Mouse (Mus musculus): ENCODE results near the gene Kcnc3.

The Kcnc3 gene

GRCm38 (mm10) chr7:44623714-44624542 is 33.5 kb downstream of the Kcnc3 start:
- in situ Hi-C loops (cut with MboI; ENCODE audit: unreplicated experiment in 2 of 2) = no loop called here

- in situ Hi-C loops (cut with MboI; ENCODE audit: unreplicated experiment in 2 of 2) = no loop called here
These were observed 34.0 kb downstream of the Kcnc3 start for GRCm38 (mm10) chr7:44624543-44624826.

DNA sequence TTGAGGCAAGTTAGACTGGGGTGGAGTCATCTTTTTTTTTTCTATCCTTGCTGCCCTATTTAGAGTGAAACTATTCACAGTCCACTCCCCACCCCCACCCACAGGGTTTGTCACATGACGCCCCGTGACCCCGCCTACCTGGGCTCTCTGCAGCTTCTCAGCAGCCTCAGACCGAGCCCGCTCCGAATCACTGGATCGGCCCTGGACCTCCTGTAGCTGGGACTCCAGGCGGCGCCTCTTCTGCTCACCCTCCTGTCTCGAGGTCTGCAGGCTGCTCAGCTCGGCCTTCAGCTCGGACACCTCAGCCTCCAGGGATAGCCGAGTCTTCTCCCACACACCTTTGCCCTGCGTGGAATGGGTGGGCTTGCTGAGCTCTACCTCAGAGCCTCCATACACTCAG is 34.4 kb downstream of the Kcnc3 start:
- in situ Hi-C loops (cut with MboI; ENCODE audit: unreplicated experiment in 2 of 2) = loop anchor here in 1 of 2 experiments (25.0 kb wide), 1 partner anchor 738 kb away; the partner anchor contains the start of gene Klk4

DNA sequence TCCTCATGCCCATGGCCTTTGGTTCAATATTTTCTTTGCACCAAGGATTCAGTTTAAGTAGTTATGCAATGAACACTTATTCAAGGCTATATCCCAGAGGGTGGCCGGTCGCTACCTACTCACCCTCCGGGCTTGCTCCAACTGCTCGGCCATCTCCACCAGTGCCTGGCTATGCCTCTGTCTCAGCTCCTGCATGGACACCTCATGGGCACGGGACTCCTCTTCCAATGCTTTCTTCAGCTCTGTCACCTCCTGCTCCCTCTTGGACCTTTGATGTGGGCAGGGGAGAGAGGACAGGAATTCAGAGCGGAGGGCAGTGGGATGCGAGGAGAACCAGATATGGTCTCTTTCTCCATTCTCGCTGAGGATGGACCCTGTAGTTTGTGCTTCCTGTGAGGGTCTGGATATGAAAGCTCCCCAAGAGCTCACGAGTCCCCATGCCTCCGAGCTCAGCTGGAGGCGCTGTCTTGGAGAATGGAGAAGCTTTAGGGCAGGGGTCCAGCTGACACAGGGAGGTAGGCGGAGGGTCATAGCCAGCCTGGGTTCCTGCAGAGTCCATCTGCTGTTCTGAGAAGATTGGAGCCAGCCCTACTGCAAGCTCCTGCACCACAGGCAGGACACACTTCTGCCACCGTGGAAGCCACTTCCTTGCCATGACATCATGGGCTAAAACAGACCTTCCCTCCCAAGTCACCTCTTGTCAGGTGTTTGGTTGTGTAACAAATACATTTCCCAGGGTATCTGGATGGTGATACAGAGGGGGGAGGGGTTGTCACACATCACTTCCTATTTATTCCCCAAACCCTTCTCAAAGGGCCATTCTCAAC is 35.0 kb downstream of the Kcnc3 start:
- in situ Hi-C loops (cut with MboI; ENCODE audit: unreplicated experiment in 2 of 2) = loop anchor here in 1 of 2 experiments (25.0 kb wide), 1 partner anchor 738 kb away; the partner anchor contains the start of gene Klk4

- in situ Hi-C loops (cut with MboI; ENCODE audit: unreplicated experiment in 2 of 2) = loop anchor here in 1 of 2 experiments (25.0 kb wide), 1 partner anchor 739 kb away; the partner anchor contains the start of gene Klk4
These were observed 35.6 kb downstream of the Kcnc3 start for GRCm38 (mm10) chr7:44626068-44626385.

GRCm38 (mm10) chr7:44626966-44627365 is 36.5 kb downstream of the Kcnc3 start:
- in situ Hi-C loops (cut with MboI; ENCODE audit: unreplicated experiment in 2 of 2) = loop anchor here in 1 of 2 experiments (25.0 kb wide), 1 partner anchor 740 kb away; the partner anchor contains the start of gene Klk4

DNA sequence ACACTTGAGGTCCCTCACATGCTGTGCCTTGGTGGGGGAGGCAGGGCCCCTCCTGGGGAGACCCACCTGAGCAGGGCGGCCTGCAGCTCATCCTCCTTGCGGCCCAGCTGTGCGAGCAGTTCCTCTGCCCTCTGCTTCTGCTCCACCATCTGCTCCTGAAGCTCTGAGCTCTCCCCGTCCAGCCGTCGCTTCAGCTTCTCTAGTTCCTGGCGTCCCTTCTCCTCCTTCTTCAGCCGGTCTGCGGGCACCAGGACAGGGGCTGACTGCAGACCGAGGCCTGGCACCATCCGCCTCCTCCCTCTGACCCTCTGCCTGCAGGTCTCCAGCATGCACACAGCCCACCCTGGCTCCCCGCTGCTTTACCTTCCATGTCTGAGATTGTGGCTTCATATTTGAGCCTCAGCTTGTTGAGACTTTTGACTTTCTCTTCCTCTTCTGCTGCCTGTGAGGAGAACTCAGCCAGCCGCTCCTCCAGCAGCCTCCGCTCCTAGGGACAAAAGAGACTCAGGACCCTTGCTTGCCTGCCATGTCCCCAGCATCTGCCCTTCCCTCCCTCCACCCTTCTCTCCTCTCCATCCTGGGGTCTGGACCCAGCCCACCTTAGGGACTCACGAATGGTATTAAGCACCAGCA is 38.1 kb downstream of the Kcnc3 start:
- in situ Hi-C loops (cut with MboI; ENCODE audit: unreplicated experiment in 2 of 2) = loop anchor here in 1 of 2 experiments (25.0 kb wide), 1 partner anchor 741 kb away; the partner anchor contains the start of gene Klk4

GRCm38 (mm10) chr7:44630437-44630836 is 40.0 kb downstream of the Kcnc3 start:
- in situ Hi-C loops (cut with MboI; ENCODE audit: unreplicated experiment in 2 of 2) = loop anchor here in 1 of 2 experiments (25.0 kb wide), 1 partner anchor 743 kb away; the partner anchor contains the start of gene Klk4

GRCm38 (mm10) chr7:44632676-44633075 is 42.2 kb downstream of the Kcnc3 start:
- in situ Hi-C loops (cut with MboI; ENCODE audit: unreplicated experiment in 2 of 2) = loop anchor here in 1 of 2 experiments (25.0 kb wide), 1 partner anchor 745 kb away; the partner anchor contains the start of gene Klk4

- in situ Hi-C loops (cut with MboI; ENCODE audit: unreplicated experiment in 2 of 2) = loop anchor here in 1 of 2 experiments (25.0 kb wide), 1 partner anchor 746 kb away; the partner anchor contains the start of gene Klk4
These were observed 42.9 kb downstream of the Kcnc3 start for GRCm38 (mm10) chr7:44633407-44633806.

DNA sequence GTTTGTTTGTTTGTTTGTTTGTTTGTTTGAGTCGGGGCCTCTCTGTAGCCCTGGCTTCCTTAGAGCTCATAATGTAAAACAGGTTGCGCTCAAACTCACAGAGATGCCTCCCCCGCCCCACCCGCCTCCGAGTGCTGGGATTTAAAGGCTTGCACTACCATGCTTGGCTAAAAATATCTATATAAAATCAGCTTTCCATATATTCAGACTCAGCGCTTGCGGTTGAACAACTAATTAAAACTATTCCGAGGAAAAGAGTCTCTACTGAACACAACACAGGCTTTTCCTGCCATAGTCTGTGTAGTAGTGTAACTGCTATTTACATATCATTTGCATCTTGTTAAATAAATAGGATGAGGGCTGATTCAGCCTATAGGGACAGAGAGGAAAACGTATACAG is 46.2 kb downstream of the Kcnc3 start:
- in situ Hi-C loops (cut with MboI; ENCODE audit: unreplicated experiment in 2 of 2) = loop anchor here in 1 of 2 experiments (25.0 kb wide), 1 partner anchor 749 kb away; the partner anchor contains the start of gene Klk4

- in situ Hi-C loops (cut with MboI; ENCODE audit: unreplicated experiment in 2 of 2) = loop anchor here in 1 of 2 experiments (25.0 kb wide), 1 partner anchor 751 kb away; the partner anchor contains the start of gene Klk4
These were observed 48.2 kb downstream of the Kcnc3 start for GRCm38 (mm10) chr7:44638663-44639062.

GRCm38 (mm10) chr7:44640843-44641605 is 50.6 kb downstream of the Kcnc3 start:
- in situ Hi-C loops (cut with MboI; ENCODE audit: unreplicated experiment in 2 of 2) = loop anchor here (5.0 to 25.0 kb wide), 6 partner anchors 76 to 966 kb away; partner anchors contain the start of genes Ctu1 (in 1 of the 2) and Klk4 (in 1 of the 2)

GRCm38 (mm10) chr7:44641887-44642286 is 51.4 kb downstream of the Kcnc3 start:
- in situ Hi-C loops (cut with MboI; ENCODE audit: unreplicated experiment in 2 of 2) = loop anchor here (5.0 to 25.0 kb wide), 6 partner anchors 77 to 967 kb away; partner anchors contain the start of genes Ctu1 (in 1 of the 2) and Klk4 (in 1 of the 2)

- in situ Hi-C loops (cut with MboI; ENCODE audit: unreplicated experiment in 2 of 2) = loop anchor here (10.0 to 25.0 kb wide), 4 partner anchors 80 to 970 kb away; partner anchors contain the start of genes Ctu1 (in 1 of the 2) and Klk4 (in 1 of the 2)
These were observed 54.8 kb downstream of the Kcnc3 start for GRCm38 (mm10) chr7:44645256-44645655.

- in situ Hi-C loops (cut with MboI; ENCODE audit: unreplicated experiment in 2 of 2) = loop anchor here (10.0 to 25.0 kb wide), 4 partner anchors 81 to 971 kb away; partner anchors contain the start of genes Ctu1 (in 1 of the 2) and Klk4 (in 1 of the 2)
These were observed 55.5 kb downstream of the Kcnc3 start for GRCm38 (mm10) chr7:44645951-44646350.

DNA sequence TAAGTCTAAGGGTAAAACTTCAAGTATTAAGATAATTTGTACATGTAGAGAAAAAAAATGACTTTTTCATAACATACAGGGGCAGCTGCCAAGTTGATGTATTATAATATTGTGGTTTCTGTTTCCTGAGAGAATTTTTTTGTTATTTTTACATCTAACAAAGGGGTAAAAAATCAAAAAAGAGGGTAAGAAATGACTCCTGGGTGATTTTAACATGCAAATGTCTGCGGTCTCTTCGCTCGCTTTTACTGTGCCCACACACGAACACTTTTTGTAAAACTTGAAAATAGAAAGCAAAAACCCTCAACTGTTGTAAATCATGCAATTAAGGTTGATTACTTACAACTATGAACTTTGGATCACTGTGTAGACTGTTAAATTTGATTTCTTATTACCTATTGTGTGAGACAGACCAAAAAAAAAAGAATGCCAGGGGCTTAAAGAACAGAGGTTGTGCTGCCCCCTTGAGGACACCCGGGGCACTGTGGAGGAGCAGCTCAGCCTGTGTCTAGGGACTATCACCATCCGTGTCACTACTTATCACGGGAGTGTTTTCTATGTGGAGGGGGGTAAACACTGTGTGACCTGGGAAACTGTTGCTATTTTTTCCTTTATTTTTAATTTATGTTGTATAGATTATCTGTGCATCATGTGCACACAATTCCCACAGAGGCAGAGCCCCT is 56.7 kb downstream of the Kcnc3 start:
- in situ Hi-C loops (cut with MboI; ENCODE audit: unreplicated experiment in 2 of 2) = loop anchor here (10.0 to 25.0 kb wide), 4 partner anchors 82 to 972 kb away; partner anchors contain the start of genes Ctu1 (in 1 of the 2) and Klk4 (in 1 of the 2)

- in situ Hi-C loops (cut with MboI; ENCODE audit: unreplicated experiment in 2 of 2) = loop anchor here (10.0 to 25.0 kb wide), 4 partner anchors 83 to 973 kb away; partner anchors contain the start of genes Ctu1 (in 1 of the 2) and Klk4 (in 1 of the 2)
These were observed 57.3 kb downstream of the Kcnc3 start for GRCm38 (mm10) chr7:44647729-44648128.
